Mouse (Mus musculus) embryonic fibroblast, embryonic 13.5 days (primary cell): ENCODE results near the gene Olfr463.

Experiments used
- CTCF ChIP-seq: IDR thresholded peaks from 2 replicates; pipeline ENCODE4 v1.5.1; 2011; ENCODE audit warnings: mild to moderate bottlenecking, control low read depth, low read length, moderate library complexity, borderline replicate concordance; ENCODE audit not compliant: insufficient read depth
- POLR2A ChIP-seq: IDR thresholded peaks from 2 replicates; pipeline ENCODE4 v1.6.1; 2011; ENCODE audit warnings: low read depth, mild to moderate bottlenecking, control low read depth, low read length, moderate library complexity

- TF ChIP-seq POLR2A (no peak), CTCF (no peak)
Measured at GRCm38 (mm10) chr11:87904331-87904730, 7.1 kb upstream of the Olfr463 start.
